Mouse (Mus musculus) B cell, adult 62 days (primary cell): ENCODE data around the gene Tubgcp5. TPM values are rescaled to one million over a fixed set of nuclear protein-coding genes. Genes with fewer than 3 reads are reported as not detected.

Experiments
- total RNA-seq: library from RNA; stranded (reverse); gene quantifications from 4 replicates; pipeline ENCODE4 v1.2.4, GENCODE M21; 2023

The Tubgcp5 gene
- 35.4 to 45.7 TPM (median 38.5 TPM) in 4 replicates for total RNA-seq

DNA sequence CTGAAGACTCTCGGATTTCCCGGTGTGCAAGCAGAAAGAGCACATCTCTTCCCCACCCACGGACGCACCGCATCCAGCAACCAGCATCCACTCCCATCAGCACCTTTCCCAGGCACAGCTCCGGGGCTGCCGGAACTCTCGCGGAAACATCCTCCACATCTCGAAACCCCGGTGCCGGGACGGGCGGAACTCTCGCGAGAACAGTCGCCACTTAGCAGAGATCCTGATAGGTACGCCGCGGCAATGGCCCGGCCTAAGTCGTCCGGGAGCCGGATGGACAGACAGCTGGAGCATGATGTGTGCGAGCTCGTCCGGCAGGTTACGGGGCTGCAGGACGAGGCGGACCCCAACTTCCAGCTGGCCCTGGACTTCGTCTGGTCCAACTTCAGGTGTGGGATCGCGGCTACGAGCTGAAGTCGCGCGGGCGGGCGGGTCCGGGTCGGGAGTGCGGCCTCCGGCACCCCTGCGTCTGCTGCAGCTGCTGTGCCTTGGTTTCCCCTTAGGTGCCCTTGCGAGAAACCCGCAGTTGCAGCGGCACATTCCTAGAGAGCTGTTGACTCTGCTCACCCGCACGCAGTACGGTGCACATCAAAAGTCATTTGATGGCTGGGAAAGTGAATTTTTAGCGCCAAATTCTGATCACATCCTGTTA lies at the start of gene Tubgcp5:
Gene Tubgcp5 (plus strand): TSS at position 203 of the 652 bp plus-strand sequence.

DNA sequence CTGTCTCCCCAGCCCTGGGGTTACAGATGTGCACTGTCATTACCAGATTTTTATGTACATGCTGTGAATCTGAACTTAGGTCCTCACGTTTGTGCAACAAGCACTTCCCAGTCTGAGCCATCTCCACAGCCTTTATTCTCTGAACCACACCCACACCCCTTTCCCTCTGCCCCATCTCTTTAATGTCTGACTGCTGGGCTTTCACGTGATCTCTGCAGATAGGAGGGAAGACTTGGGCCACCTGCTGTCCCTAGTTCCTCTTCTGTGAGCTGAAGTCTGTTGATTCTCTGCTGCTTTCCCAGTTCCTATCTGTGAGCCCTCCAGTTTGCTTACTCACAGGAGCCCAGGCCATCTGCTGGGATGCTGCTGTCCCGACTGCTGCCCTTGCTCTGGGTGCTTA lies 26.0 kb upstream of the Tubgcp5 start, which contains the start of gene Siglech:
Gene Siglech (plus strand): TSS at position 253 of the 400 bp plus-strand sequence.

DNA sequence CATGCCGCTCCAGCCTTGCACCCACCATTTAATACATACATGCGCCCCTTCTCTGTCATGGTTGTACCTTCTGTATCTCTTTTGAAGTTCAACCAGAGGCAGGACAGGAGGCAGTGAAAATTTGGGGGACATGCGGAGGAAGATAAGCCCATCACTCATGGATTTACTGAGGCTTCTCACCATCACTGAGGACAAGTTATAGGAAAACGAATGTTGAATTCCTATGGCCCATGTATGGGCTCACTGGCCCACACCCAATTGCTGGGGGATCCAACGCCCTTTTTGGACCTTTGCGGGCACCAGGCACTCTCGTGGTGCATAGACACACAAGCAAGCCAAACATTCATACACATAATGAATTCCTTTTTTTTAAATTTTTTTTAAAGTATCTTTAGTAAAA lies 47.5 kb downstream of the Tubgcp5 start, which contains the start of gene Cyfip1:
Gene Cyfip1 (plus strand): TSS at position 301 of the 400 bp plus-strand sequence.

Other genes starting within 250 kb of the Tubgcp5 start
- 1.1 to 2.4 TPM (median 1.9 TPM) in 4 replicates for gene Siglech, start 26.0 kb upstream of the Tubgcp5 start, total RNA-seq
- 43.0 to 54.8 TPM (median 48.8 TPM) in 4 replicates for gene Cyfip1, start 47.6 kb downstream of the Tubgcp5 start, total RNA-seq
- 38.7 to 44.5 TPM (median 43.0 TPM) in 4 replicates for gene Nipa2, start 168.3 kb downstream of the Tubgcp5 start, total RNA-seq
- 0.16 to 0.30 TPM in 2 of 4 replicates, not detected in the others for gene Nipa1, start 225.8 kb downstream of the Tubgcp5 start, total RNA-seq